Mouse (Mus musculus) hindbrain, embryonic 15.5 days (tissue): Measurements from ENCODE around the gene Fbxl15. TPM values are rescaled to one million over a fixed set of nuclear protein-coding genes. Genes with fewer than 3 reads are reported as not detected.

Experiments
- ATAC-seq: fragments of 200-750 bp; cut with Nextera tagmentation; 2 replicates; pipeline ENCODE4 v1.8.0; 2017; ENCODE audit warnings: low read depth, moderate number of reproducible peaks, moderate TSS enrichment; ENCODE audit not compliant: low FRiP score
- H3K27ac ChIP-seq: fragments of 300-500 bp; sonication (generic); replicated peaks from 2 replicates; pipeline ENCODE4 v1.5.1; 2015; ENCODE audit warnings: mild to moderate bottlenecking, inconsistent platforms
- H3K27me3 ChIP-seq: fragments of 300-500 bp; sonication (generic); 2 replicates; pipeline ENCODE4 v1.6.1; 2015; ENCODE audit warnings: control low read depth, inconsistent platforms
- H3K36me3 ChIP-seq: fragments of 300-500 bp; sonication (generic); 2 replicates; pipeline ENCODE4 v1.6.1; 2015; ENCODE audit warnings: control low read depth, inconsistent platforms
- H3K4me1 ChIP-seq: fragments of 300-500 bp; sonication (generic); replicated peaks from 2 replicates; pipeline ENCODE4 v1.6.1; 2015; ENCODE audit warnings: control low read depth, inconsistent platforms
- H3K4me2 ChIP-seq: fragments of 300-500 bp; sonication (generic); 2 replicates; pipeline ENCODE4 v1.6.1; 2015; ENCODE audit warnings: moderate library complexity, mild to moderate bottlenecking, inconsistent platforms
- H3K4me3 ChIP-seq: fragments of 300-500 bp; sonication (generic); 2 replicates; pipeline ENCODE4 v1.5.1; 2015; ENCODE audit warnings: mild to moderate bottlenecking, inconsistent platforms
- H3K9ac ChIP-seq: fragments of 300-500 bp; sonication (generic); 2 replicates; pipeline ENCODE4 v1.6.1; 2015; ENCODE audit warnings: inconsistent platforms
- H3K9me3 ChIP-seq: fragments of 300-500 bp; sonication (generic); 2 replicates; pipeline ENCODE4 v1.6.1; 2016; ENCODE audit warnings: control low read depth, inconsistent platforms
- WGBS: fragments of 180-500 bp; shearing (Covaris S2); methylation state at CpG from one replicate; pipeline ENCODE4 v1.1.7; 2015; 5-methylcytosine and 5-hydroxymethylcytosine counted together
- polyA plus RNA-seq: library from polyadenylated mRNA; unstranded; fragments of >200 nt; fragmentation: Nextera tagmentation; extraction: Ambion mirVana; gene quantifications from 2 replicates; pipeline ENCODE4 v1.2.1, GENCODE M21; 2015

The Fbxl15 gene
- polyA plus RNA-seq, 1 experiment from 2014 or later = 51.8 TPM

DNA sequence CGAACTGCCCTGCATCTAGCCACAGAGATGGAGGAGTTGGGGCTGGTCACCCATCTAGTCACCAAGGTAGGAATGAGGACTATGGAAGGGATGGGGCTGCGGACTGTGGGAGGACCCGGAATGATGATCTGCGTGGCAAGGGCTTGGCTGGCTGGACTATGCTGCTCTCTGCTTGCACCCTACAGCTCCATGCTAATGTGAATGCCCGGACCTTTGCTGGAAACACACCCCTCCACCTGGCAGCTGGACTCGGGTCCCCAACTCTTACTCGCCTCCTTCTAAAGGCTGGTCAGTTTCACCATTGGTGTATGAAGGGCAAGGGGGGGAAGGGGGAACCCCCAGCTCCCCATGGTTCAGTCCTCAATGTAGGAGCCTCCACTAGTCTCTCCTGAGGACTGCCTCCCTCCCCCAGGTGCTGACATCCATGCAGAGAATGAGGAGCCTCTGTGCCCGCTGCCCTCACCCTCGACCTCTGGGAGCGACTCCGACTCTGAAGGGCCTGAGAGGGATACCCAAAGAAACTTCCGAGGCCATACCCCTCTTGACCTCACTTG is 17.6 kb upstream of the Fbxl15 start:
- Histone ChIP-seq H3K9me3 (no peaks in the 10 kb centered on the region), H3K4me1 (peaks cover 17% of the 10 kb centered on the region), H3K4me2 (no peak overlapping the region), H3K27me3 (peaks cover 40% of the 10 kb centered on the region), H3K27ac (no peak overlapping the region), H3K4me3 (no peak overlapping the region), H3K36me3 (peaks cover 26% of the 10 kb centered on the region; the same call in 1 of the 2 replicates), H3K9ac (no peak overlapping the region)
- no peak for ATAC-seq
- WGBS = 92% methylated on average over 12 of the region's 12 CpGs

DNA sequence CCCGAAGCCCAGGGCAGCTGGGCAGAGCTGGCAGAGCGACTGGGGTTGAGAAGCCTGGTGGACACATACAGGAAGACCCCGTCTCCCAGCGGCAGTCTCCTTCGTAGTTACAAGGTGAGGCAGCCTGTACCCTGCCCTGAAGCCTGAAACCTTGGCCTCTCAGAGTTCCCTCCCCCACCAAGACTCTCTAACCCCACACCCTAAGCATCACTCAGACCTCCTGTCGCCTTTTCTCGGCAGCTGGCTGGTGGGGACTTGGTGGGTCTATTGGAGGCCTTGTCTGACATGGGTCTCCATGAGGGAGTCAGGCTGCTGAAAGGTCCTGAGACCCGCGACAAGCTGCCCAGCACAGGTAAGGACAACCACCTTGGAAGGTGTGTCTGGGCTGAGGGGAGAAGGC is 16.6 kb upstream of the Fbxl15 start:
- Histone ChIP-seq H3K36me3 (peaks cover 26% of the 10 kb centered on the region; the same call in 1 of the 2 replicates), H3K4me2 (no peak overlapping the region), H3K27me3 (peaks cover 43% of the 10 kb centered on the region), H3K9ac (no peak overlapping the region), H3K4me3 (no peak overlapping the region), H3K9me3 (no peaks in the 10 kb centered on the region), H3K4me1 (peaks cover 24% of the 10 kb centered on the region), H3K27ac (no peak overlapping the region)
- ATAC-seq = no peak
- 86% methylated on average over 9 of the region's 9 CpGs for WGBS

- Histone ChIP-seq H3K27me3 (peaks cover 39% of the 10 kb centered on the region), H3K9me3 (no peaks in the 10 kb centered on the region), H3K36me3 (peaks cover 26% of the 10 kb centered on the region; the same call in 1 of the 2 replicates), H3K9ac (no peak overlapping the region), H3K4me1 (peaks cover 35% of the 10 kb centered on the region), H3K4me3 (no peak overlapping the region), H3K27ac (no peak overlapping the region), H3K4me2 (no peak overlapping the region)
- no peak for ATAC-seq
- WGBS = 88% methylated on average over 21 of the region's 21 CpGs
Measured at GRCm38 (mm10) chr19:46312566-46312965, 15.4 kb upstream of the Fbxl15 start.

- no peak overlapping the region for H3K4me2 ChIP-seq
- H3K27me3 ChIP-seq = peaks cover 34% of the 10 kb centered on the region
- ATAC-seq = no peak
- 87% methylated on average over 9 of the region's 9 CpGs for WGBS
- no peak overlapping the region for H3K27ac ChIP-seq
- H3K4me1 ChIP-seq = peaks cover 40% of the 10 kb centered on the region
- H3K9me3 ChIP-seq = no peaks in the 10 kb centered on the region
- H3K36me3 ChIP-seq = peaks cover 26% of the 10 kb centered on the region; the same call in 1 of the 2 replicates
- H3K4me3 ChIP-seq = no peak overlapping the region
- H3K9ac ChIP-seq = no peak overlapping the region
Measured at GRCm38 (mm10) chr19:46313116-46313515, 14.9 kb upstream of the Fbxl15 start.

- H3K4me3 ChIP-seq = no peak overlapping the region
- peaks cover 33% of the 10 kb centered on the region for H3K27me3 ChIP-seq
- peaks cover 43% of the 10 kb centered on the region for H3K4me1 ChIP-seq
- no peaks in the 10 kb centered on the region for H3K9me3 ChIP-seq
- no peak for ATAC-seq
- no peak overlapping the region for H3K27ac ChIP-seq
- H3K36me3 ChIP-seq = peaks cover 26% of the 10 kb centered on the region; the same call in 1 of the 2 replicates
- H3K9ac ChIP-seq = no peak overlapping the region
- WGBS = 67% methylated on average over 6 of the region's 6 CpGs
- no peak overlapping the region for H3K4me2 ChIP-seq
Measured at GRCm38 (mm10) chr19:46313591-46313990, 14.4 kb upstream of the Fbxl15 start.

GRCm38 (mm10) chr19:46314151-46314601 is 13.8 kb upstream of the Fbxl15 start:
- Histone ChIP-seq H3K27ac (no peak overlapping the region), H3K36me3 (peaks cover 26% of the 10 kb centered on the region; the same call in 1 of the 2 replicates), H3K27me3 (peaks cover 33% of the 10 kb centered on the region), H3K9me3 (no peaks in the 10 kb centered on the region), H3K4me1 (peaks cover 45% of the 10 kb centered on the region), H3K9ac (no peak overlapping the region), H3K4me2 (no peak overlapping the region), H3K4me3 (no peak overlapping the region)
- ATAC-seq = no peak
- 15% methylated on average over 18 of the region's 18 CpGs for WGBS

- Histone ChIP-seq H3K36me3 (peaks cover 26% of the 10 kb centered on the region; the same call in 1 of the 2 replicates), H3K4me1 (peaks cover 54% of the 10 kb centered on the region), H3K9ac (no peak overlapping the region), H3K27me3 (peaks cover 37% of the 10 kb centered on the region), H3K4me3 (no peak overlapping the region), H3K4me2 (0 out of 2 replicates have a peak overlapping the region, but pooled peaks have one; percentile 82), H3K27ac (no peak overlapping the region), H3K9me3 (no peaks in the 10 kb centered on the region)
- no peak for ATAC-seq
- WGBS = 46% methylated on average over 14 of the region's 14 CpGs
Measured at GRCm38 (mm10) chr19:46314872-46315742, 12.9 kb upstream of the Fbxl15 start.

GRCm38 (mm10) chr19:46315752-46316610 is 12.0 kb upstream of the Fbxl15 start:
- peak overlapping the region; percentile 60; the same call in 1 of the 2 replicates for H3K9ac ChIP-seq

DNA sequence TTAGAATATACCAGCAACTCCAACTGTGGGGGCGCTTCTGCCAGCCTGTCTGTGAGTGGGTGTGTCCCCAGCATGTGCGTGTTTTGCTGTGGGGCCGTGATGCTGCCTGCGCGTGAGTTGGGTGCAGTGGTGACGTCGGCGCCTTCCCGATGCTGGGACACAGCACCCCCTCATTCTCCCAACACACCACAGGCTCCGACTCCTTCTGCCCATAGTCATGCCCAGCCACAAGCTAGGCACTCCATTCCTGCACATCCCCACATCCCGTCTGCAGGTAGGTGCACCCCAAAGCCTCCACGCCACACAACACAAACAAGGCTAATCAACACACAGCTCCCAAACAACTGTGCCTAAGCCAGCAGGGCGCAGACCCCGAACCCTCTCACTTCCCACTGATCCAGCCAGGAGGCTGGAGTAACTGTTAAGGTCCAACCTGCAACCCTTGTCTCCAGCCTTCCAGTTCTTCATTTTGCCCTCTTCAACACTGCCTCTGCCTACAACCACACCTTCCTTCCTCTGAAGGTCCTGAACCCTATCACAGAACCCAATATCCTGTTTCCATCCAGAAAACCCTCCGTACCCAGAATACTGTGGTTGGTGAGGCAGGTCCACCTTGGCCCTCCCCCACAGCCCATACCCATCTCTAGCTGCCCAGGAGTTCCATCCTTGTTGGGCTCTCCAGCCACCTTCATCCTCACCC is 11.0 kb upstream of the Fbxl15 start:
- Histone ChIP-seq H3K27me3 (peaks cover 40% of the 10 kb centered on the region), H3K4me1 (peaks cover 70% of the 10 kb centered on the region), H3K36me3 (peaks cover 17% of the 10 kb centered on the region; the same call in 1 of the 2 replicates), H3K4me3 (peak overlapping the region; percentile 66), H3K27ac (peak overlapping the region; percentile 79), H3K9ac (peak overlapping the region; percentile 60), H3K4me2 (peak overlapping the region; percentile 82), H3K9me3 (no peaks in the 10 kb centered on the region)
- no peak for ATAC-seq
- WGBS = 23% methylated on average over 15 of the region's 15 CpGs

More at GRCm38 (mm10) chr19:46315752-46316610, 12.0 kb upstream of the Fbxl15 start:
- H3K27ac ChIP-seq = no peak overlapping the region
- H3K36me3 ChIP-seq = peaks cover 23% of the 10 kb centered on the region; the same call in 1 of the 2 replicates
- 40% methylated on average over 12 of the region's 12 CpGs for WGBS
- H3K9me3 ChIP-seq = no peaks in the 10 kb centered on the region
- no peak for ATAC-seq
- H3K4me2 ChIP-seq = peak overlapping the region; percentile 82
- peaks cover 40% of the 10 kb centered on the region for H3K27me3 ChIP-seq
- peaks cover 60% of the 10 kb centered on the region for H3K4me1 ChIP-seq
- H3K4me3 ChIP-seq = peak overlapping the region; percentile 66

DNA sequence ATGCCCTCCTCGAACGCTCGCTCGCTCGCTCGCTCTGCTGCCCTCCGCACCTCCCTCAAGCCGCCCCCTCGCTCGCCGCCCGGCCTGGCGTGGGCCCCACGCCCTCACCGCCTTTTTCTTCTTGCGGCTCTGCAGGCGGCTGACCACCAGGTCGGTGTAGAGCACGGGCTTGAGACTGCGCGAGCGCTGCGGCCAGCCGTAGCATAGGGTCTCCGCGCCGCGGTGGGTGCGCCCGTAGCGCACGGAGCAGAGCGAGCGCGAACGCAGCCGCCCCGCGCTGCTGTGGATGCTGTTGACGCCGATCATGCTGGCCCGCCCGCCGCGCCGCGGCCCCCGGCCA is 10.5 kb upstream of the Fbxl15 start:
- Histone ChIP-seq H3K36me3 (peaks cover 14% of the 10 kb centered on the region; the same call in 1 of the 2 replicates), H3K4me2 (peak overlapping the region; percentile 82), H3K4me1 (peaks cover 75% of the 10 kb centered on the region), H3K4me3 (peak overlapping the region; percentile 66), H3K27ac (peak overlapping the region; percentile 79), H3K9ac (peak overlapping the region; percentile 60), H3K27me3 (peaks cover 40% of the 10 kb centered on the region), H3K9me3 (no peaks in the 10 kb centered on the region)
- WGBS = under 1% methylated on average over 44 of the region's 48 CpGs
- ATAC-seq = peak; percentile 28

DNA sequence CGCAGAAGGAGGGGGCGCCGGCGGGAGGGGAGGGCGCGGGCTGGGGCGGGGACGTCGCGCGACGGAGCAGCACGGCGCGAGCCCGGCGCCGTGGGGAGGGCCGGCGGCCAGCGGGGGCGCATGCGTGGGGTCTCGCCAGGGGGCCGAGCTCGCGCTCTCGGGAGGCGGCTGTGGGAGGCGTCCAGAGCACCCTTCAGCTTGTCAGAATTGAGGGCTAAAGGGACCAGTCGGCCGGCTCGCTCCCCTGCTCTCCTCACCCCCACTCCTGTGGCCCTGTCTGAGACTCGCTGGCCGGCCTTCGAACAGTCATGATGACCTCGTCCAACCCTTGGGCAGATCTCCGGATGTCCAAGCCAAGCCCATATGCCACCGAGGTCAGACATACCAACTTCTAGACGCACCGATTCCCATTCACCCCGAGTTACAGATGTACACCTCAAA is 9.9 kb upstream of the Fbxl15 start:
- H3K36me3 ChIP-seq = peaks cover 11% of the 10 kb centered on the region; the same call in 1 of the 2 replicates
- no peaks in the 10 kb centered on the region for H3K9me3 ChIP-seq
- H3K4me2 ChIP-seq = peak overlapping the region; percentile 82
- WGBS = 1% methylated on average over 32 of the region's 42 CpGs
- H3K27me3 ChIP-seq = peaks cover 40% of the 10 kb centered on the region
- H3K4me1 ChIP-seq = peaks cover 81% of the 10 kb centered on the region
- peak overlapping the region; percentile 60 for H3K9ac ChIP-seq
- H3K27ac ChIP-seq = peak overlapping the region; percentile 79
- ATAC-seq = peak; percentile 11; the same call in 1 of the 2 replicates
- H3K4me3 ChIP-seq = peak overlapping the region; percentile 66
